Mouse (Mus musculus) lung, postnatal 36 days (tissue): ENCODE measurements around the gene Ier5.

Source experiments
- DNase-seq: peaks from one replicate; pipeline ENCODE4 v3.0.0; 2022; ENCODE audit warnings: mixed read lengths

The Ier5 gene

DNA sequence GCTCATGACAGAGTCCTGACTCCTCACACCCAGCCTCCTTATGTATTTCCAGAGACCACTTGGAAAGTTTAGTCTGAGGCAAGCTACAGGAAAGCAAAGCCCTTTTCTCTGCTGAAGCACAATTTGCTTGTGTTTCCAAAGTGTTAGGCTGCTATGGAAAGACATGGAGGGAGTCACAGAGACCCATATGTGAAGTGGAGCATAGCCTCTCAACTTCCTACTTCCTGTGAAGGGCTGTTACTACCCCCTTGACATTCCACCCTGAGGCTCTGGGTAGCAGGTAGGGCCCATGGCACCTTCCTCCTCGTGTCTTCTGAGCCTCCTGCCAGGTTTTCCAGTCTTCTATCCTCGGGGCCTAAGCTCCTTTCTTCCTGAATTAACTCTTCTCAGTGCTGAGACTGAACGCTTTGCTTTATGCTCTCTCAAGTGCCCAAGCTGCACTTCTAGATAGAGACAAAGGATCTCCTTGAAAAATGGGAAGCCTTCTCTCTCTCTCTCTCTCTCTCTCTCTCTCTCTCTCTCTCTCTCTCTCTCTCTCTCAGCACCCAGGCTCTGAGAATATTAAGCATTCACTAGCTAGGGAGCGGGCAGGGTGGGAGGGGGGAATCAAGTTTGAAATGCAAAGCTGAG, 47.2 kb downstream of the Ier5 start:
- DNase-seq = no peak

DNA sequence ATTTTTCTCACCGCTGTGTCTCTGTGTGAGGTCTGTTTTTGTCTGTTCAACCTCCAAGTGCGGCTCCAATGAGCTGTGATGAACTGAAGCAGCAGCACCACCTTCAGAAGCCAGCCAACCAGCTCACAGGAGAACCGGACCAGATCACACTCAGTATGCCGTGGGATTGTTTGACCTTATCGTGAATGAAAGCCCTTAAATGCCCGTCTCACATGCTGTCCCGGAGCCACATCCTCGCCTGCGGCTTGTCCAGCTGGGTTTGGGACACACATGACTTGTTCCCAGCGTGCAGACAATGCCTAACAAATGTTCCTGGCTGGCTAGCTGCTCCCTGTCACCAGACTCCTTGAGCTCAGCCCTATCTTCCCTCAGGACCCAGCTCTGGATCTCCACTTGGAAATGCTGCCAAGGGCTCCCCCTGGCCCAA, 47.7 kb downstream of the Ier5 start:
- DNase-seq = no peak

DNA sequence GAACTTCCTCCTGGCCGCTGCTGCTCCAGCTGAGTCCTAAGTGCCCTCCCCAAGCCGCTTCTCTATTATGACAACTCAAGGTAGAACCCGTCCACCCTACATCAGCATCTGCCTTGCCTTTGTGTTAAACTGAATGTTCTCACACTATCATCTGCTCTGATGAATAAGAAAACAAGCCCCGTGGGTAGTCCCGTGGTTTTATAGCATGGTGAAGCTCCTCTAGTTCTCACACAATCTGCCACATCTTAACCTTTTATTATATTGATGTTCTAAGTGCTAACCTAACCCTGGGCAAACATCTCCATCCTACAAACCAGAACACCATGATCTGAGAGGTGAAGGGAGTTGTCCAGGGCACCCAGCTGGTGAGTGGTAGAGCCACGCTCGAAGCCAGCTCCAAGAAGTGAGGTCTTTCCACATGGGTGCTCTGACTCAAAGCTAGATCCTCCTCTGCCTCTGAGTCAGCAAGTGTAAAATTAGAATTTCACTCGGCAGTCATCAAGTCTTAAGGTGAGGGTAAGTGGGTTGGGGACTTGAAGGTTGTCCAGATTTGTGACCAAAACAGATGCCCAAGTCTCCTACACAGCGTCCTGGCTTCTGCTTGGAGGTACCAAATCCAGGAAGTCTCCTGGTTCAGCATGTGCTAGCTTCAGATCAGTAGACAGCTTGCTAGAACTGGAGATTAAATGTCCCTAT, 48.4 kb downstream of the Ier5 start:
- DNase-seq = no peak

DNA sequence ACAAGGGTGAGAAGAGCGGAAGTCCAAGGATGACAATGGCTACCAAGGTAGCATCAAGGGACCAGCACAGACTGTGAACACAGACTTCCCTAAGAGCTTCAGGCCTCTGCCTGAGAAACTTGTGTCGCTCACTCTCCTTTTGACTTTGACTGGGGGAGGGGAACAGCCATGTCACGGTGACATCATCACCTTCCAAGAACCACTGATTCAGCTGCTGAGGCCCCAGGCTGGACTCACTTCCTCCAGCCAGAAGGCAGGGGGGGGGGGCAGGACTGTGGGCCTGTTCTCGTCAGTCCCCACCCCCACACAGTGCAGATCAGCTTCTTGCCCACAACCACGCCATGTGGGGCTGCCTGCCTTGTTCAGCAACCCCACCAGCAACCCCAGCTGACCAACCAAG, 49.3 kb downstream of the Ier5 start:
- DNase-seq = peak; percentile 87

DNA sequence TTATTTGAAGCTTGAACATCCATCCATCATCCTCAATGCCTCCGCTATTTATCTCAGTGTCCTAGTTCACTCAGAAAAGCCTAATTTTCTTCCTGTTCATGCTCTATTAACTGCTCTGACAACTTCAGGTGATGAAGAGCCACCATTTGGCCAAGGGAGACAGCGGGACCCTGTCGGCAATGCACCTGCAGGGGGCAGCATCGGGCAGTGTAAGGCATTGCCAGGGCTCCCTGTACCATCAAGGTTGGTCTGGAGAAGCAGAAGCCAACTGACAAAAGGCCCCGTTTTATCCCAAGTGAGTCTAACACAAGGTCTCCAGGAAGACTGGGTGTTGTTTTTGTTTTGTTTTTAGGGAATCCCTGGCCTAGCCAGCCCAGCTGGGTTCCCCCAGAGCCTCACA, 50.5 kb downstream of the Ier5 start:
- DNase-seq = peak; percentile 98
